Mouse (Mus musculus) brain, embryonic 14.5 days (tissue): ENCODE results near the gene Tmem30c. TPM values are rescaled to one million over a fixed set of nuclear protein-coding genes. Genes with fewer than 3 reads are reported as not detected.

Experiments
- DNase-seq: peaks from one replicate; pipeline ENCODE4 v3.0.0-alpha.2; 2011; ENCODE audit warnings: low read depth
- CTCF ChIP-seq: fragments of 200-500 bp; IDR thresholded peaks from 2 replicates; pipeline ENCODE4 v1.5.1; 2012; ENCODE audit warnings: inconsistent platforms, mild to moderate bottlenecking, moderate library complexity, borderline replicate concordance; ENCODE audit not compliant: insufficient read depth, insufficient read length; ENCODE audit errors: extremely low read depth
- POLR2A ChIP-seq: fragments of 200-500 bp; IDR thresholded peaks from 2 replicates; pipeline ENCODE4 v1.6.1; 2012; ENCODE audit warnings: mild to moderate bottlenecking, inconsistent platforms, borderline replicate concordance; ENCODE audit not compliant: poor library complexity, insufficient read depth, insufficient read length, severe bottlenecking; ENCODE audit errors: extremely low read depth
- polyA plus RNA-seq: library from polyadenylated mRNA; depleted of rRNA; stranded (reverse); fragments of >200 nt; gene quantifications from 2 replicates; pipeline ENCODE4 v1.2.3, GENCODE M21; 2012

Tmem30c gene
- polyA plus RNA-seq, 1 experiment = 1.6 TPM

DNA sequence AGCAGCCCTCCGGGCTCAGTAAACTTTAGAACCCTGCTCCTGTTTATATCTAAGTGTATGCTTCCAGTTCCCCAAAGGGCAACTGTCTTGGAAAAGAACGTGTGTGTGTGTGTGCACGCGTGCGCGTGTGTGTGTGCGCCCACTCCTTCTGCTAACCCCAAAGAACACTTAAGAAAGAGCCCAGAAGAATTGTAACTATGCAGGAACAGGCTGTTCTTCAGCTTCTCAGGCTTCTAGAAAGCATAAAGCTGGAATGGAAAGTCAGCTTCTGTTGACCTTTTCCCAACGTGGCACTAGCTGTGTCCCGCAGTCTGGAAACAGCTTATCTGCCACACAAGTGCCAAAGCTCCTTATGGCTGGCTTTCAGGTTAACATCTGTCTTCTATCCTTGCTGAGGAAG, 22.4 kb upstream of the Tmem30c start:
- DNase-seq = no peak
- TF ChIP-seq POLR2A = no peak

DNA sequence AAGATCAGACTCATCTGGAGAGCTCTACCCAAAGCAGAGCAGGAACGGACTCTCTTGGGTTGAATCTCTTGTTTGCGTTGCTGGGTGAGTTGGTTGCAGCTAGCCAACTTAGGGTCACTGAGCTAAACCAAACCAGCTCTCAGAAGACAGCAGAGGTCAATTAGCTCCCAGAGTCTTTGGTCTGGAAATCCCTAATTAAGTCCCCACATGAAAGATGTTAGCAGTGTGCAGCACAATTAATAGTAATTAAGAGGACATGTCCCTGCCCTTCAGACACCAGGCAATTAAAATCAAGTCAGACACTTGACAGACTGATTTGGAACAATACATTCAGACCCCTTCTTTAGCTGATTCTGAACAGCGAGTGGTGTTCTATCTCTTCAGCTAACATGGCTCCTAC, 21.6 kb upstream of the Tmem30c start:
- no peak for TF ChIP-seq CTCF
- no peak for TF ChIP-seq POLR2A
- DNase-seq = peak; percentile 34

DNA sequence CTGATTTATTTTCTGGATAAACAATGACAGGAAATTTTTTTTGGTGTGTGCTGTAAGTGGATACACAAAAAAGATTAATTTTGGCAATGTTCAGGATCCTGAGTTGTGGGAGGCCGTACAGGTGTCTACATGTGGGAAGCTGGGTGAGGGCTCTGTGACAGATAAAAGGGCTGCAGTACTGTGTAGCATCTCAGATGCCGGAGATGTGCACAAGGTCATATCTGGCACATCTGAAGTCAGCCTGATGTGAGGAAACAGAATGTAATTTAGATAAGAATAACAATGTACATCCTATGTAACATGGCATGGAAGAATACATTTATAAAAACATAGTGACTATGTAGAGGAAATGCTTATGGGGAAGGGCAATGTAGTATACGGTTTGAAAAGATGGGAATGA, 20.8 kb upstream of the Tmem30c start:
- no peak for DNase-seq
- TF ChIP-seq CTCF (no peak), POLR2A (no peak)

DNA sequence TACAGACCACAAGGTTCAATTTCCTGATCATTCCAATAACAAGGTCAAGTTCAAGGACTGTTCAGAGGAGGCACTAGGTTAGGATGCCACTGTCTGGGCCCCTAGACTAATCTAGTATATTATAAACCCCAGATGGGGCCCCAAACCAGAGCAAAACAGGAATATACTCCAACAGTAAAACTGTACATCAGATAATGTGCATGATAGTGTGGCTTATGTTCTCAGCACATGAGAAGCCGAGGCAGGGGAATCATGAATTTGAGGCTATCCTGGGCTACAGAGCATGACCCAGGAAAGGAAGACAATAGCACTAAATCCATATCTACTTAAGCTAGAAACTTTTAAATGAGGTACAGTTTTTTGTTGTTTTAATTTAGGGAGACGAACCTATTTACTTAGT, 19.5 kb upstream of the Tmem30c start:
- TF ChIP-seq CTCF = no peak
- no peak for TF ChIP-seq POLR2A
- no peak for DNase-seq

DNA sequence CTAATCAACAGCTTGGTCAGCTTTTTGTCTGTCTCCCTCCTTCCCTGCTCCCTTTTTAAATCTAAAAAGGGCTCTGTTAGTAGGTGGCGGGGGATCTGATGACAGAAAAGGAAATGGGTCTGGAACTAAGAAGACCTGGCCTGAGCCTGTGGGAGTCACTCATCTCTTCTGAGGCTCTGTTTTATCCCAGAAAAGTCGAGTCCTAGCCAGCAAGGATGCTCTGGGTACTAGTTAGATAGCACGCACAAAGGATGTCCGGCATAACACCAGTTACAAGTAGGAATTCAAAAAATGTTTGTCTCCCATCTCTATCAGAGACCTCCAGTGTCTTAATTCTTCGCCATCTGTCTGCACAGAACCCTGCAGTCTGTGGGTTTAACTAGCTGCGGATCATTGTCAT, 12.8 kb upstream of the Tmem30c start:
- no peak for TF ChIP-seq POLR2A
- TF ChIP-seq CTCF = no peak
- no peak for DNase-seq

DNA sequence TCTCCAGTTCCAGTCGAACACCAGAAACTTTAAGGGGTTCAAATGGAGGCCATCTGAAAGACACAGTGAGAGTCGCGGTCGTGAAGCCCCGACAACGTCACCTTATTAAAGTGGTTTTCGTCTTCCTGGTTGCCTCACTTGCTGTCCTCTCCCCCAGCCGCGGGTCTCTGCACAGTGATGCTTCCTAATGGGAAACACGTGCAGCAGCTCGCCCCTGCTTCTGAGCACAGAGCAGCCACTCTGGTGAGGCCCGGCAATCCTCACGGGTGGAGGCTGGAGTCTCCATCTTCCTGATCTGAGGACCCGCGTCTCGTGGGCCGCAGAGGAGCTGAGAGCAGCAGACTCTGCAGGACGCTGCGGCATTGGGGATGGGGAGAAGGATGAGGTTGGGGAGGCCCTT, 11.1 kb upstream of the Tmem30c start:
- no peak for TF ChIP-seq CTCF
- no peak for TF ChIP-seq POLR2A
- no peak for DNase-seq

DNA sequence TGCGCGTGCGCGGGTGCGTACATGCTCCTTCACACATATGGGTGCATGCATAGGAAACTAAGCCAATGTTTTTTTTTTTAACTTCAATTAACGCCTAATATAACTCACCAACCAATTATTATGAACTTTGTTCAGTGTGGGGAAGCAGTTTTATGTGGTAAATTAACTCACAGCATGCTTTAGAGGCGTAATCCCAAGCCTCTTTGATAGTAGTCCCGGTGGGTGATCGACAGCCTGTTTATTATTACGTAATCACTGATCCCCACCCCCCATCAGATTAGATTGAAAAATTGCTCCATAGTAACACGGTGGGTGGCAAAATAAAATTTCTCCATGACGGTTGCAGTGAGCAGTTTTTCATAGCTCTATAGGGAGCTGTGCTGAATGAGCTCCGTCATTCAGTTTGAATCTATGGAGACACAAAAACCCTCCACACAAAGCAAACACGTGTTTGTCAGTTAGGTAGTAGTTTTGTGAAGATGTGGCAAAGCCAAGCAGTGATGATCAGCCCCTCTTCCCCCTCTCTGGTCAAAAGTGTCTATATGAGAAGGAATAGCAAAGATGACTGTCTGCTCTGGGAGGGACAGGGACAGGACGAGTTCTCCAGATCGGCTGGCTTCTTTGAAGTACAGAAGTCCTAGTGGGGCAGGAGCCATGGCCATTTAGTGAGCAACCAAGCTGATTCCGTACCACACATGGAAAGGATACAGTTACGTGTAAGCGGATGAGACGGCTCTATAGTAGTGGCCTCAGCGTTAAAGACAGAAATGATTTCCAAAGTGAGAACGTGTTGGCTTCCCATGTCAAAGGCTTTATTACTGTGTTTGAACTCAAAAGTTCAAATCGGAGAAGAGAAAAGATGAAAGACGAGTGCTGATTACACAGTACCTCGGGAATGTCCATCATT, 10.4 kb upstream of the Tmem30c start:
- TF ChIP-seq POLR2A (no peak), CTCF (no peak)
- DNase-seq = peak; percentile 41

DNA sequence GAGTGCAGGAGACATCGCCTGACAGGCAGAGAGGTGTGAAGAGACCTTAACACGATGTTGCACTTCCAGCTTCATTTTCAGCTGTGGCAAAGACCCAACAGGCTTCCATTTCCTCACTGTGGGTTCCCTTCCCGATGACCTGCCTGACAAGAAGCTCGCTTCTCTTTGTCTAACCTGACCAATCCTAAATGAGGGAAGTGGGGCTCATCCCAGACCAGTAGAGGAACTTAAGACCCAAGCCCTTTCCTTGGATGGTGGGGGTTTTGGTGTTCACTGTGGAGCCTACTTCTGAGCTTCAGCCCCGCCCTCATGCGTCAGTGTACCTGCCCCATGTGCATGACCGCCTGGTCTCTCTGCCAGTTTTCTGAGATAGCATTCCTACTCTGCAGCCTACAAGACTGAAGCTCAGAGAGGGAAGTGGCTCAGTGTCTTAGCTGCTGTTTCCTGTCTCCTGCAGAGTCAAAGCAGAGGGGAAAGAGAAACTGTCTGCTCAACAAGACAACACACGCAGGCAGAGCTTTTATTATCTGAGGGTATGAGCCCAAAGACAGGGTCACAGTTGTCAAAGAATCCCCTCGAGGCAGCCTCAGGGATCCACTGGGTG, 8.9 kb upstream of the Tmem30c start:
- no peak for DNase-seq
- TF ChIP-seq CTCF = no peak
- TF ChIP-seq POLR2A = no peak

DNA sequence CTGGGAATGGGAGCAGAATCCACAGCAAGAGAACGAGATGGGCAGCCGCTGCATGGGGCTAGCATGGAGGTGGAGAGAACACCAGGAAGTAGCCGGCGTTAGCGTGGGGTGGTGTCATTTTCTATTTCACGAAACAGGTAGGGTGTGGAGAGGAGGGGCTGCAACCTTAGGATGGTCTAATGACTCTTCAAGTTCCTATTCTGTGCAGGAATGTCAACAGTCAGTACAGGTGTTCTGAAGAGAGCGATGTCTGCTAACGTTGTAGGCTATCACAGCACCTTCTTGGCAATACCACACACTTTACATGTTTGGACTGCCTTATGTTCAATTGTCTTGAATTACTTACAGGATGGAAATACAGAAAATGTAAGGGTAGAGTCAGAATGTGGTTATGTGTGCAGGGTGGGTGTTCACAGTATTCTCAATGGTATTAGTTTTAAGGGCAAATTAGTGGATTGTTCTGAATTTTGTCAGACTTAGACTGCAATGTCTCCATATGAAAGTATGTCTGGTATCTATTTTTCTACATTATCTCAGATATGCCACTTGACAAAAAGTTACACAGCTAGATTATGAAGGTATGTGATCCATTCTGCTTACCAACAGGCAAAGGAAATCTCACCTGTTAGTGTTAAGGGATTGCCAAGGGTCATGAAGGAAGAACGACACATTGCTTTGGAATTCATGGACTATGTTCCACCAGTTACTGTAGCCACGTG, 2.7 kb upstream of the Tmem30c start:
- TF ChIP-seq POLR2A (no peak), CTCF (no peak)
- no peak for DNase-seq

DNA sequence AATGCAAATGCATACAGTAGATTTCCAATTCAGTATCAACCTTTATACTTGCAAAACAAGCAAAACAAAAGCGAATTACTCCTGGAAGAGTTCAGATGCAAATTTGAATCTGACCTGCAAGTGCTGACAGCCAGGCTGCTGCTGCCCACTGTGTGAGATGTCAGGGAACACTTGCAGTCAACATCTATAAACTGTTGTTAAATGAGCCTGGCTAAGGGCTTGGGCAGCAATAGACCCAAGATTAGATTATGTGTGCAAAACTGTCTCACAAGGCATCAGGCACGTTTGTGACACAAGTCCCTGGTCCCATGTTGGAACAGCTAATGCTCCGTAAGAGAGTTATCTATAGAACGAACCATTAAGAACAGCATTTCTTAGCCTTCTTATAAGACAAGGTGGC, 369 bp downstream of the Tmem30c start:
- DNase-seq = no peak
- TF ChIP-seq POLR2A (no peak), CTCF (no peak)

DNA sequence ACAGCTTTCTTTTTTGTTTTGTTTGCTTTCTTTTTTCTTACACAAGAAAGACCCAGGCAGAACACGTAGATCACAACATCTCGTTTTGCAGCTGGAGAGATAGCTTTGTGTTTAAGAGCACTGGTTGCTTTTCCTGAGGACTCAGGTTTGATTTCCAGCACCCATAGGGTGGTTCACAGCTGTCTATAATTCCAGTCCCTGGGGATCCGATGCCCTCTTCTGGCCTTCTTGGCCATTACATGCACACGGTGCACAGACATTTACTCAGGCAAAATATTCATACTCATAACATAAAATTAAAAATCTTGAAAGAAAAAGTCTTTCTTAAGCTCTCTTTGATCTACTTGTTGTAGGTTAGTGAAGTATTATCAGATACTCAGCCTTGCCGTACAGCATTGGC, 969 bp downstream of the Tmem30c start:
- TF ChIP-seq CTCF (peak; percentile 14; the same call in 1 of the 2 replicates), POLR2A (no peak)
- no peak for DNase-seq
